Mouse (Mus musculus): ENCODE results near the gene Ccdc150.

GRCm38 (mm10) chr1:54377506-54378051, 127.1 kb downstream of the Ccdc150 start:
- TF ChIP-seq CTCF (IDR thresholded peaks at IDR 0.05), result no peak
- no peak for TF ChIP-seq EP300 (IDR thresholded peaks at IDR 0.05)
